Mouse (Mus musculus) NIH3T3 (cell line): Measurements from ENCODE around the gene 2210016L21Rik.
"Not testable (repeated sequence)": the region's sequence is repeated elsewhere in the genome, so short reads cannot be mapped to it uniquely, and the experiment has no call there.

Experiments
- DNase-seq: peaks from one replicate; pipeline ENCODE4 v3.0.0-alpha.2; 2012; ENCODE audit warnings: low read depth

2210016L21Rik gene

DNA sequence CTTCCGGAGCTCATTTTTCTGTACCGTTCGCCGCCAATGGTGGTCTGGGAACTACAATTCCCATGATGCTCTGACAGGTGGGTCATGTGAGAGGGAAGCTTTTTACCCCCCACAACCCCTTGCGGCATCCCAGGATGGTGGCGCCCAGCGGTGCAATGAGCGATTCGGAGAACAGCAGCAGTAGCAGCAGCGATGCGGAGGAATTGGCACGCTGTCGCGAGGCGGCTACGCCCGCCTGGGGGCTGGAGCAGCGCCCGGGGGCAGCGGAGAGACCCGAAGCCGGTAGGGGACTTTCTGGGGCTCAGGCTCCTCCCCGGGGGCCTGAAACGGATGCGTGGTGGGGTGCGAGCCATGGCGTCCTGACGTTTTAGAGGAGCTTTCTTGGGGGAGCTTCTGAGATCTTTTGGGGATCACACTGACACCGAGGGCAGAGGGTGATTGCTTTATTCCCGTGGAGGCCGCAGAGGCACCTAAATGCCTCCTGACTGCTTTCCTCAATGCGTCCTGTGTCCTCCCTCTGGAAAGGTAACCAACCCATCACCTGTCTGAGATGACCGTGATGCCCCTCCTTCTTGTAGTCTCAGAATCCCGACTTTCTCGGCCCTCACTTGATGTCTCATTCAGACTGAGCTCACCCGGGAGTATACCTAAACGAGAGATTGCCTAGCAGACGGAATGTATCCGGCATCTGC lies at the start of gene 2210016L21Rik:
TSS of gene 2210016L21Rik (plus strand) at position 85 of the 692 bp plus-strand sequence.
- DNase-seq: peak; percentile 90

DNA sequence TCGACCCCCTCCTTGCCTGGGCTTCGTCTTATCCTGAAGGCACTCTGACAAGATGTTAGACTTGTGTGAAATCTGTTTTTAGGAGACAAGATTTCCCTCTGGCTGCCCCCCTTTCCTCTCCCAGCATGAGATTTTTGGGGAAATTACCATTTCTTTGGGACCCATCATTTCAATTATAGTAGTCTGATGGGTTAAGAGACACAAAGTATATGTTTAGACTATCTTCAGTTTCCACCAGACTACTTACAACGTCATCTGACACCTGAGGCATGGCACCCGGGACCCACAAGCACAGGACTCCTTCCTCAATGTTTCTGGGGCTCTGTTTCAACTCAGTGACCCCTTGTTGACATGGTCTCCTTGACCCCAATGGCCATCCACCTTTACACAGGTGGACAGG lies 46.4 kb upstream of the 2210016L21Rik start:
- DNase-seq: no peak

DNA sequence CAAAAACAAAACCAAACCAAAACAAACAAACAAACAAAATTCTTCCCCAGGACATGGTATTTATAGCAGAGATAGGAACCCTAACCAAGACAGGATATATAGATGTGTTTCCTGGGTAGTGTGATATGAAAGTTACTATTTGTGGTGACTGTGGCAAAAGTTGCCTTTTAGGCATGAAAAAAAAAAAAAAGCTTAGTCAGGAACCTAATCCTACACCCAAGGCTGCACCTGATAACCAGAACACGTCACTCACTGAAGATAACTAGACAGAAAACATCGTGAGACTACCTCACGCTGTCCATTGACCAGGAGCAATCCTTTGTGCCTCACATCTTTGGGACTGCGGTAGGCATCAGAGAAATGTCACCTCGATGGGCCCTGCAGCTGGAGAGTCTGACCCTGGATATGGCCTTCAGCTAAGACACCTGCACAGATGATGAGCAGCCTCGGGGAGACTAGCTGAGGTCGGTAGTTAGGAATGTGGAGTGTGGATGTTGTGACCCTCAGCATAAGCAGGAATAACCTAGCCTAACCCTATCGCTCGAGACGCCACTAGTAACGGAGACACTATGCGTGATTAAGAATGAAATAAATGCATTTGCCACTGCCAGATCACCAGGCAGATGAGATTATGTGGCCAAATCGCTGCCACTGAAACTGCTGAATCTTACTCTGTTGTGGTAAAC lies 45.1 kb upstream of the 2210016L21Rik start, which contains the start of gene Oasl2:
TSS of gene Oasl2 (plus strand) at position 249 of the 686 bp plus-strand sequence.
- DNase-seq: no peak

GRCm38 (mm10) chr5:114897374-114897793 lies 44.6 kb upstream of the 2210016L21Rik start:
- DNase-seq: peak; percentile 36

- no peak for DNase-seq
These were observed 43.1 kb upstream of the 2210016L21Rik start for GRCm38 (mm10) chr5:114898857-114899256.

DNA sequence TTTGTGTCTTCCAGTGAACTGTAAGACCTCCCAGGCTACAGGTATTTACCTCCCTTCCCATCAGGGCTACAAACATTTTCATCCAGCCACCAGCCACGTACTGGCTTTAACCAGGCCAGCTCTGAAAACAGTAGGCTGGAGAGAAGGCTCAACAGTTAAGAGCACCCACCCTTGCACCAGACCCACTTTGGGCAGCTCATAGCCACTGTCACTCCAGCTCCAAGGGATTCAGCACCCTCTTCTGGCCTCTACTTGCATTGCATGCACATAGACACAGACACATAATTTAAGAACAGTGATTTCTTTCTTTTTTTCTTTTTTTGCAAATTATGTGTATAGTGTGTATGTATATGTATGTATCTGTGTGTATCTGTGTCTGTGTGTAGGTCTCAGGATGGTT lies 39.5 kb upstream of the 2210016L21Rik start:
- DNase-seq: peak; percentile 59

GRCm38 (mm10) chr5:114908598-114909305 lies 33.2 kb upstream of the 2210016L21Rik start:
- DNase-seq: no peak

- no peak for DNase-seq
These were observed 28.3 kb upstream of the 2210016L21Rik start for GRCm38 (mm10) chr5:114913686-114914085.

GRCm38 (mm10) chr5:114914855-114915254 lies 27.1 kb upstream of the 2210016L21Rik start:
- no peak for DNase-seq

DNA sequence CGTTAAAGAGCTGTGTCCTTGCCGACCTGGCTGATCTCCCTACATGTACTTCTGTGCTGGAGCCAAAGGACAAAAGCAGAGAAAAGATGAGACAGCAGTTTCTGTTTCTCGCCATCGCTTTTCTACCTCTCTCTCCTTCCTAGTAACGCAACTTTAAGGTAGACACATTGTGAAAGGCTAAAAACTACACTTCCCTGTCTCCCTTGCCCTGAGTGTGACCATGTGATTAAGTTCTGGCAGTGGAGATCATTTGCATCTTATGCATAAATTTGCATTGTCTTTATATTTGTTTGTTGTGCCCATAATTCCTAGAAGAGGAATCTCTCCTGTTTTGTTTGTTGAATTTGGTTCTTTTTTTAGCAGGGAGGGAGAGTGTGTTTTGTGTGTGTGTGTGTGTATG lies 26.1 kb upstream of the 2210016L21Rik start:
- no peak for DNase-seq

- no peak for DNase-seq
These were observed 25.2 kb upstream of the 2210016L21Rik start for GRCm38 (mm10) chr5:114916777-114917176.

- not testable (repeated sequence) for DNase-seq
These were observed 24.6 kb upstream of the 2210016L21Rik start for GRCm38 (mm10) chr5:114917357-114917756.

- no peak for DNase-seq
These were observed 20.2 kb upstream of the 2210016L21Rik start for GRCm38 (mm10) chr5:114921551-114922365.

DNA sequence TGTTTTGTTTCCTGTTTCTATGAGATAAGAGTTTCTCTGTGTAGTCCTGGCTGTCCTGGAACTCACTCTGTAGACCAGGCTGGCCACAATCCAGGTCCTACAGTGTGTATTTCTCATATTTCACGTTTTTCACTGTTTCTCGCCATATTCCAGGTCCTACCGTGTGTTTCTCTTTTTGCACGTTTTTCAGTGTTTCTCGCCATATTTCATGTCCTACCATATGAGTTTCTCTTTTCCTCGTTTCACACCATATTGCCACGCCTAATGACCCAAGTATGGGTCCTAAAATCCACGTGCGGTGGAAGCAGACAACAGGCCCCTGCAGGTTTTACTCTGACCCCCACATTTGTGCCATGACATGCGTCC lies 19.6 kb upstream of the 2210016L21Rik start:
- peak; percentile 31 for DNase-seq

DNA sequence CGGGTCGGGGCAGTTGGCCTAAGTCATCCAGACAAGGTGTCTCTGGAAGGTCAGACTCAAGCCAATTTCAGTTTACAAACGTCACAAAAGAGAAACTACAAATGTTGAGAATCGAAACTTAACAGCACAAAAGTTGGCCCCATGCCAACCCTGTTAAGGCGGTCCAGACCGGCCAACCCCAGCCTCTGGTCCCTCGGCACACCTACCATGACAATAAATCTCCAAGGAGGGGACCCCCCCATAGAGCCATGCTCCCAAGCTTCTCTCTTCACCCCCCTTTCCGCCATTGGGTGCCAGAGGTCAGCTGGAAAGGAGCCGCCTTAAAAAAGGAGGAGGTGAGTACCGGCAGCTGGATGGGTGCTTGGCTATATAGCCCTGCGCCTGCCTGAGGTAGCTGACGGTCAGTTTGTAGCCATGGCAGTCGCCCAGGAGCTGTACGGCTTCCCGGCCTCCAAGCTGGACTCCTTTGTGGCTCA lies 18.9 kb upstream of the 2210016L21Rik start, which contains the start of gene Oasl1:
TSS of gene Oasl1 (plus strand) at position 243 of the 476 bp plus-strand sequence.
- peak; percentile 26 for DNase-seq

DNA sequence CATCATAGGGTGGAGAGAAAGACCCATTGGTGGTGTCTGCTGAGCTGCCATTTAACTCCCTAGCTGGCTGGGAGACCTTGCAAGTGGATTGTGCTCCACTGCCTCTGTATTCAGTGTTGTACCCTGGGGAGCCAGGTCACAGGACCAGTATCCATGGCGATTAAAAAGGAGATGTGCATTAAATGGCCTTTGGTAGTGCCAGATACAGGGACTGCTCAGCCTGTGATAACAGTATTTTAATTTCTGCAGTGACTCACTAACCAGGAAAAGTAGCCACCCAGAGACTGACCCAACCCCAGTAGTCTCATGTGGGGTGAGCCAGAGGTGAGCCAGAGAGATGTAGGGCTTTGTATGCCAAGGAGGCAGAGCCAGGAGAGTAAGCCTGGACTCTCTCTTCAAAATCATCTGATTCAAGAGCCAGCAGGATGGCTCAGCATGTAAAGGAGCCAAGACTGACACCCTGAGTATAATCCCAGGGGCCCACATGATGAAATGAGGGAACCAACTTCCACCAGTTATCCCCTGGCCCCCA lies 15.7 kb upstream of the 2210016L21Rik start:
- peak; percentile 55 for DNase-seq

DNA sequence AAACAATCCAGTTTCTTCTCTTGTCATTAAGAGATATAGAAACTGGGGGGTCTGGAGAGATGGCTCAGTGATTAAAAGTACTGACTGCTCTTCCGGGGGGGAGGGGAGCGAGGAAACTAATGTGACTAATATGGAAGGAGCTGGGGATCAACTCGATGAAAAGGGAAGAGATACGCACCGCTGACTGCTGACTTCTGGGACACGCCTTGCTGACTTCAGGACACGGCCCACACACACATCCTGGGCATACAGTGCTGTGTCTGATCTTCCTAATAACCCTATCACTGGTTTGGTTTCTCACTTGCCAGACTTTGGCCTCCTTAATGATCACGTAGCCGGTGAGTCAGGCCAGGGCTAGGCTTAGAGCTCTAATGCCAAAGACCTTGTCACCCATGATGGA lies 15.2 kb upstream of the 2210016L21Rik start:
- DNase-seq: no peak

DNA sequence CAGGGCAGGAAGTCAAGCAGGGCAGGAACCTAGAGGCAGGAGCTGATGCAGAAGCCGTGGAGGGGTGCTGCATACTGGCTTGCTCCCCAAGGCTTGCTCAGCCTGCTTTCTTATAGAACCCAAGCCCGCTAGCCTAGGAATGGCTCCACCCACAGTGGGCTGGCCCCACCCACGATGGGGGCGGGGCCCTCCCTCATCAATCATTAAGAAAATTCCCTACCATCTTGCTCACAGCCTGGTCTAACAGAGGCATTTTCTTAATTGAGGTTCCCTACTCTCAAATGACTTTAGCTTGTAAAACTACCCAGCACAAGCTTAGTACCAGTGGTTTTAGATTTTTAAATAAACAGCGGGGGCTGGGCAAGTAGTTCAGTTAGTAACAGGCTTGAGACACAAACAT lies 10.3 kb upstream of the 2210016L21Rik start:
- DNase-seq: no peak

DNA sequence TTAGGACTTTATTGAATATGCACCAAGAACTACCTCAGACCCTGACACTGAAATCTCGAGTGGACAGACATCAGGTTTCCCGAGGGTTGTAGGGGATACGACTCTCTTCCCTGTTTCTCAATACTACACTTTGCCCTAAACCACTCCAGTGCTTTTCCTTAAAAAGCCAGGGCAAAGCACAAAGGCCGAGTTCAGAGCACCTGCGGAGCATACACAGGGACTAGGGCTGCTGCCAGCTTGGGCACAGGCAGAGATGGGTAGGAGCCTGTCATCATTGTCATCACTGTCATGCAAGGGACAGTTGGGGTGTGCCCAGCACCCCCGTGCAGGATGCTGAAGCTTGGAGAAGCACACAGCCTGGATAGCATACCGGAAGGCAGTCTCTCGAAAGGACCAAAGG lies 8.8 kb upstream of the 2210016L21Rik start:
- no peak for DNase-seq

DNA sequence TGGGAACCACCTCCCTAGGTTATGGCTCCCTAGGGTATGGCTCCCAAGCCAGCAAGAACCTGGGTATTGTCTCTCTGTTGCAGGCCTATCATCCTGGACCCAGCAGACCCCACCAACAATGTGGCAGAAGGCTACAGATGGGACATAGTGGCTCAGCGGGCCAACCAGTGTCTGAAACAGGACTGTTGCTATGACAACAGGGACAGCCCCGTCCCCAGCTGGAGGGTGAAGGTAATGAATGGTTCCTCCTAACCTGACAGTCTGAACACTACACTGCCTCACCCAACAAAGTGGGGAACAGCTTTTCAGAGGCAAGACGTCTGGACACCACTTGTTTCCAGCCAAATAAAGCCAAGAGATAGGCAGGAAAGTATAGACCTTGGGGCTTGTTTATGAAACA lies 6.1 kb upstream of the 2210016L21Rik start:
- no peak for DNase-seq

- DNase-seq: peak; percentile 22
These were observed 820 bp upstream of the 2210016L21Rik start for GRCm38 (mm10) chr5:114941138-114941537.

DNA sequence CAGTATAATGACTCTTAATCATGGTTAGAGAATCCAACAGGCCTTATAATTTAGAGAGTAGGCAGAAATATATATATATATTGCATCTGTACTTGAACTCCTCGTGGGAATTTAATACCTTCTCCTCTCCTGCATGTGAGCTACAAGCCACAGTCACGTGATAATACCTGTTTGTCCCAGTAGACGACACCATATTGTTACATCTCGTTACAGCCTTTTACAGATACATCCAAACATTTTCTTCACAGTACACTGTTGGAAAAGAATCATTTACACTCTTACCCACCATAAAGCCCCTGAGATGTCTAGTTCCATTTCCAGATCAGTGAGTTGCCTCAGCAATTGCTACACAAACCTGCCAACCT lies 790 bp downstream of the 2210016L21Rik start:
- no peak for DNase-seq
